In the genomic region with DNA sequence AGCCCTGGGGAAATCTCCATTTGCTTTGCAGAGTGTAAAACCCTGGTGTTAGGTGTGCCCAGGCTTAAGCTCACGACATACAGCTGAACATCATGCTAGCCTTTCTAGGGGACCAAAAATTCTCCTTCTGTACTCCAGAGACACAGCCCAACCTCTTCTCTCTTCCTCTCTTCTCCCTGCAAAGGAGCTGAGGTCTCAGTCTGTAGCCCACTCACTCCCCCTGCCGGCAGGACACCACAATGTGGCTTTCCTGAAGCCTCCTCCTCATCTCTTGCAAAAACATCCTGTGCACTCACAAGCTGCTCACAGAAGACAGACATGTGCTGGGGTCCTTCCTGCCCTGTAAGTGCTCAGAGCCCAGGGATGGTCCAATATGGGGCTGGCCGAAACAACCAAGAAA, we compare ENCODE assay signal across 9 mouse cellular contexts. TPM values are rescaled to one million over a fixed set of nuclear protein-coding genes. Genes with fewer than 3 reads are reported as not detected.
DNase-seq lines count a peak whose midpoint lies in the region; ATAC-seq and TF ChIP-seq lines count a peak whose summit lies in the region.
"Had no signal": no experiment of that assay in that cellular context is flagged by ENCODE, and none has a peak within 500 bp of the region (broad histone marks: within the 10 kb centered on the region; RNA-seq: fewer than 3 reads in every experiment).

No protein-coding gene starts in this region.

- H3K27me3 ChIP-seq in limb, embryonic 14.5 days (ENCODE audit: control insufficient read depth, insufficient read depth, low read length) = no peaks in the 10 kb centered on the region
- H3K27me3 ChIP-seq in splenic B cell, adult 2 months (ENCODE audit: control insufficient read depth, insufficient read depth, low read length, poor library complexity, severe bottlenecking) = no peaks in the 10 kb centered on the region
- H3K27me3 ChIP-seq: embryonic facial prominence, embryonic 12.5 days had no signal

- WGBS in limb, embryonic 14.5 days = 41% methylated on average over 3 of the region's 3 CpGs

- no peak overlapping the region for H3K4me2 ChIP-seq in limb, embryonic 14.5 days (replicated peaks; ENCODE audit: low read depth, low read length, severe bottlenecking)
- H3K4me2 ChIP-seq: embryonic facial prominence, embryonic 12.5 days had no signal

- ATAC-seq in limb, embryonic 14.5 days (ENCODE audit: low FRiP score, low read depth) = no peak

- no peak for TF ChIP-seq POLR2A in limb, embryonic 14.5 days (IDR thresholded peaks at IDR 0.05; ENCODE audit: borderline replicate concordance, extremely low read depth, insufficient read depth, insufficient read length)

- no peak overlapping the region for H3K4me3 ChIP-seq in limb, embryonic 14.5 days (replicated peaks; ENCODE audit: low read length)
- H3K4me3 ChIP-seq: embryonic facial prominence, embryonic 12.5 days had no signal

- DNase-seq in 3134 (ENCODE audit: extremely low read depth, insufficient read length, low spot score) = peak; percentile 23
- peak; percentile 81 for DNase-seq in ZHBTc4 (ENCODE audit: low read depth, low spot score)
- DNase-seq in cerebellum, postnatal 25 days = peak; percentile 73 to 87
- DNase-seq in gastrocnemius, adult 18-20 months (ENCODE audit: low spot score) = peak; percentile 67
- DNase-seq in kidney, adult 8-10 months = peak; percentile 8 to 55
- peak; percentile 73 for DNase-seq in limb, embryonic 14.5 days (ENCODE audit: low spot score)
- peak; percentile 66 for DNase-seq in naive thymus-derived CD4-positive, alpha-beta T cell, adult 2 months (ENCODE audit: low read depth)
- peak; percentile 62 for DNase-seq in splenic B cell, adult 2 months (ENCODE audit: low read depth, low spot score)

- H3K9me3 ChIP-seq in limb, embryonic 14.5 days (ENCODE audit: control insufficient read depth, low read length) = no peaks in the 10 kb centered on the region
- H3K9me3 ChIP-seq: embryonic facial prominence, embryonic 12.5 days had no signal

- no peak overlapping the region for H3K27ac ChIP-seq in limb, embryonic 14.5 days (replicated peaks; ENCODE audit: low read depth, low read length)
- H3K27ac ChIP-seq: embryonic facial prominence, embryonic 12.5 days had no signal

- no peak overlapping the region for H3K9ac ChIP-seq in limb, embryonic 14.5 days (ENCODE audit: low read depth, low read length, severe bottlenecking)
- H3K9ac ChIP-seq: embryonic facial prominence, embryonic 12.5 days had no signal

- H3K36me3 ChIP-seq in limb, embryonic 14.5 days (ENCODE audit: control insufficient read depth, insufficient read depth, low read length) = peaks cover 68% of the 10 kb centered on the region
- peaks cover 7% of the 10 kb centered on the region for H3K36me3 ChIP-seq in splenic B cell, adult 2 months (ENCODE audit: control insufficient read depth, insufficient read depth, low read length, poor library complexity, severe bottlenecking)

- no peaks in the 10 kb centered on the region for H3K4me1 ChIP-seq in limb, embryonic 14.5 days (ENCODE audit: control insufficient read depth, insufficient read depth, low read length)
- H3K4me1 ChIP-seq: embryonic facial prominence, embryonic 12.5 days had no signal

RNA-seq across cellular contexts. Expression of a gene that starts 27.1 kb away (rescaled TPM):
- total RNA-seq in gastrocnemius, adult 18-20 months (2021) = 1 to 10 TPM; 2.1 to 3.7 TPM
- polyA plus RNA-seq in limb, embryonic 14.5 days (2012; rRNA removed) = 4.7 and 5.2 TPM in 2 replicates
- 9.2 and 11.7 TPM in 2 replicates for polyA plus RNA-seq in limb, embryonic 14.5 days (2014; fragmentation: Nextera tagmentation; extraction: Ambion mirVana)

Comparison
In these comparisons a context has a peak if more than half of its experiments do, and no peak if none do; other contexts are left out.
1. DNase-seq: peak in every context shown above with its lines; median percentile 81 in ZHBTc4; 80 in cerebellum, postnatal 25 days; 73 in limb, embryonic 14.5 days; 67 in gastrocnemius, adult 18-20 months; 66 in naive thymus-derived CD4-positive, alpha-beta T cell, adult 2 months; 62 in splenic B cell, adult 2 months; 32 in kidney, adult 8-10 months; 23 in 3134.